Mouse (Mus musculus) liver, embryonic 11.5 days (tissue): Measurements from ENCODE around the gene Cdipt. TPM values are rescaled to one million over a fixed set of nuclear protein-coding genes. Genes with fewer than 3 reads are reported as not detected.

Experiments
- polyA plus RNA-seq: library from polyadenylated mRNA; unstranded; fragments of >200 nt; fragmentation: Nextera tagmentation; extraction: Ambion mirVana; gene quantifications from 2 replicates; pipeline ENCODE4 v1.2.1, GENCODE M21; 2014

The Cdipt gene
- polyA plus RNA-seq, 1 experiment from 2014 or later: 72.2 TPM

Other genes starting within 250 kb of the Cdipt start
- 34.0 and 39.3 TPM in 2 replicates for gene Mapk3, start 216.3 kb upstream of the Cdipt start, polyA plus RNA-seq
- 0.87 and 0.96 TPM in 2 replicates for gene Gdpd3, start 209.6 kb upstream of the Cdipt start, polyA plus RNA-seq
- 49.1 and 52.2 TPM in 2 replicates for gene Ypel3, start 199.0 kb upstream of the Cdipt start, polyA plus RNA-seq
- 0.22 and 0.55 TPM in 2 replicates for gene Tbx6, start 194.4 kb upstream of the Cdipt start, polyA plus RNA-seq
- gene Ppp4c, start 183.4 kb upstream of the Cdipt start, polyA plus RNA-seq: 266 and 269 TPM in 2 replicates
- 0.21 TPM in 1 of 2 replicates, not detected in the other for gene Fam57b, start 178.2 kb upstream of the Cdipt start, polyA plus RNA-seq
- not detected in 2 replicates for gene 4930451I11Rik, start 144.3 kb upstream of the Cdipt start, polyA plus RNA-seq
- gene Doc2a, start 128.5 kb upstream of the Cdipt start, polyA plus RNA-seq: 0.52 and 1.6 TPM in 2 replicates
- 17.3 and 24.6 TPM in 2 replicates for gene Hirip3, start 113.9 kb upstream of the Cdipt start, polyA plus RNA-seq
- gene Ino80e, start 113.5 kb upstream of the Cdipt start, polyA plus RNA-seq: 124 and 130 TPM in 2 replicates
- 23.0 and 24.0 TPM in 2 replicates for gene Taok2, start 91.2 kb upstream of the Cdipt start, polyA plus RNA-seq
- 23.2 and 23.9 TPM in 2 replicates for gene Tmem219, start 53.0 kb upstream of the Cdipt start, polyA plus RNA-seq
- gene Kctd13, start 47.0 kb upstream of the Cdipt start, polyA plus RNA-seq: 15.7 and 16.5 TPM in 2 replicates
- gene Asphd1, start 26.3 kb upstream of the Cdipt start, polyA plus RNA-seq: not detected in 2 replicates
- gene Sez6l2, start 25.4 kb upstream of the Cdipt start, polyA plus RNA-seq: 0.27 TPM in 2 replicates
- 0.67 and 1.0 TPM in 2 replicates for gene Cdiptos, start 184 bp downstream of the Cdipt start, polyA plus RNA-seq
- gene Mvp, start 38.7 kb downstream of the Cdipt start, polyA plus RNA-seq: 8.3 and 9.4 TPM in 2 replicates
- 0.41 TPM in 1 of 2 replicates, not detected in the other for gene Pagr1b, start 40.6 kb downstream of the Cdipt start, polyA plus RNA-seq
- gene Pagr1a, start 41.4 kb downstream of the Cdipt start, polyA plus RNA-seq: 45.6 and 75.0 TPM in 2 replicates
- gene Gm42742, start 45.2 kb downstream of the Cdipt start, polyA plus RNA-seq: 19.8 and 52.9 TPM in 2 replicates
- gene Prrt2, start 45.3 kb downstream of the Cdipt start, polyA plus RNA-seq: 4.5 and 5.4 TPM in 2 replicates
- 90.8 and 98.8 TPM in 2 replicates for gene Maz, start 51.1 kb downstream of the Cdipt start, polyA plus RNA-seq
- 152 and 170 TPM in 2 replicates for gene Kif22, start 66.6 kb downstream of the Cdipt start, polyA plus RNA-seq
- not detected in 2 replicates for gene Zg16, start 111.4 kb downstream of the Cdipt start, polyA plus RNA-seq
- 12.3 and 13.7 TPM in 2 replicates for gene AI467606, start 115.4 kb downstream of the Cdipt start, polyA plus RNA-seq
- gene Qprt, start 146.3 kb downstream of the Cdipt start, polyA plus RNA-seq: 43.8 and 44.2 TPM in 2 replicates
- gene Spn, start 161.9 kb downstream of the Cdipt start, polyA plus RNA-seq: 12.7 and 14.4 TPM in 2 replicates
- gene Cd2bp2, start 220.1 kb downstream of the Cdipt start, polyA plus RNA-seq: 50.3 and 59.5 TPM in 2 replicates
- gene Tbc1d10b, start 232.6 kb downstream of the Cdipt start, polyA plus RNA-seq: 28.2 and 29.0 TPM in 2 replicates
- 31.5 and 33.6 TPM in 2 replicates for gene Mylpf, start 233.0 kb downstream of the Cdipt start, polyA plus RNA-seq